10 mouse cellular contexts compared by ENCODE assay signal in genomic region chr14:15266287-15266686, GRCm38 (mm10).
DNase-seq lines count a peak whose midpoint lies in the region; ATAC-seq and TF ChIP-seq lines count a peak whose summit lies in the region.
"Had no signal": no experiment of that assay in that cellular context is flagged by ENCODE, and none has a peak within 500 bp of the region (broad histone marks: within the 10 kb centered on the region; RNA-seq: fewer than 3 reads in every experiment).

No protein-coding gene starts in this region.

- H3K4me3 ChIP-seq in cerebellum, adult 2 months (replicated peaks; ENCODE audit: insufficient read depth, low read depth, low read length) = no peak overlapping the region
- H3K4me3 ChIP-seq in liver, adult 2 months (ENCODE audit: insufficient read depth, low read depth, low read length) = no peak overlapping the region
- no peak overlapping the region for H3K4me3 ChIP-seq in liver, embryonic 11.5 days (ENCODE audit: low read depth, low read length)
- H3K4me3 ChIP-seq: midbrain, embryonic 13.5 days had no signal

- no peaks in the 10 kb centered on the region for H3K36me3 ChIP-seq in liver, adult 2 months (ENCODE audit: control insufficient read depth, insufficient read depth, low read length)
- no peaks in the 10 kb centered on the region for H3K36me3 ChIP-seq in liver, embryonic 11.5 days (ENCODE audit: control insufficient read depth, insufficient read depth, low read length)
- H3K36me3 ChIP-seq: midbrain, embryonic 13.5 days had no signal

- WGBS in cerebellum, adult 2 months = 83% methylated on average over 1 of the region's 1 CpGs
- WGBS in liver, adult 2 months = 83% methylated on average over 1 of the region's 1 CpGs
- 70% methylated on average over 1 of the region's 1 CpGs for whole genome bisulfite sequencing in liver, embryonic 11.5 days

- no peak for DNase-seq in cerebellum, adult 2 months
- DNase-seq in cerebellum, adult 11-12 months = no peak
- no peak for DNase-seq in liver, adult 2 months (ENCODE audit: extremely low read depth, low read depth, low spot score)
- DNase-seq in liver, embryonic 11.5 days (ENCODE audit: low spot score) = no peak
- peak; percentile 56 for DNase-seq in induced T-regulatory cell, adult 2 months (ENCODE audit: low read depth)
- DNase-seq in thymus, postnatal 14 days = peak; percentile 50
- no peak for DNase-seq in frontal cortex, postnatal 14 days (ENCODE audit: low spot score in 2 of 2)
- no peak for DNase-seq in right cerebral cortex, postnatal 14 days
- DNase-seq: cerebellum, adult 9-11 months had no signal

- no peaks in the 10 kb centered on the region for H3K9me3 ChIP-seq in liver, embryonic 11.5 days (ENCODE audit: control insufficient read depth, low read length)
- H3K9me3 ChIP-seq: midbrain, embryonic 13.5 days had no signal

- no peak for TF ChIP-seq POLR2A in cerebellum, adult 2 months (IDR thresholded peaks at IDR 0.05; ENCODE audit: borderline replicate concordance, insufficient read depth, low read length)
- no peak for TF ChIP-seq POLR2A in liver, adult 2 months (IDR thresholded peaks at IDR 0.05; ENCODE audit: extremely low read depth, insufficient read depth, low read length)

- H3K27me3 ChIP-seq in cerebellum, adult 2 months (ENCODE audit: control insufficient read depth, insufficient read depth, low read length) = no peaks in the 10 kb centered on the region
- H3K27me3 ChIP-seq in liver, adult 2 months (ENCODE audit: control insufficient read depth, insufficient read depth, low read length) = no peaks in the 10 kb centered on the region
- no peaks in the 10 kb centered on the region for H3K27me3 ChIP-seq in liver, embryonic 11.5 days (replicated peaks; ENCODE audit: control insufficient read depth, insufficient read depth, low read length)
- H3K27me3 ChIP-seq: midbrain, embryonic 13.5 days had no signal

- peak; percentile 18; the same call in 1 of the 2 replicates for TF ChIP-seq CTCF in cerebellum, adult 2 months (IDR thresholded peaks at IDR 0.05; ENCODE audit: borderline replicate concordance, insufficient read depth, low read depth, low read length)
- TF ChIP-seq CTCF in liver, adult 2 months (IDR thresholded peaks at IDR 0.05; ENCODE audit: low read depth, low read length) = peak; percentile 19; the same call in 1 of the 2 replicates

- no peak overlapping the region for H3K9ac ChIP-seq in liver, adult 2 months (ENCODE audit: low read depth, low read length)
- no peak overlapping the region for H3K9ac ChIP-seq in liver, embryonic 11.5 days (ENCODE audit: low read depth, low read length)
- H3K9ac ChIP-seq: midbrain, embryonic 13.5 days had no signal

- no peak overlapping the region for H3K27ac ChIP-seq in cerebellum, adult 2 months (ENCODE audit: insufficient read depth, low read length)
- no peak overlapping the region for H3K27ac ChIP-seq in liver, adult 2 months (replicated peaks; ENCODE audit: insufficient read depth, low read depth, low read length)
- no peak overlapping the region for H3K27ac ChIP-seq in liver, embryonic 11.5 days (ENCODE audit: low read depth, low read length)
- H3K27ac ChIP-seq: midbrain, embryonic 13.5 days had no signal

- no peak overlapping the region for H3K4me2 ChIP-seq in liver, embryonic 11.5 days
- H3K4me2 ChIP-seq: midbrain, embryonic 13.5 days had no signal

- no peak for ATAC-seq in liver, embryonic 11.5 days (replicated peaks; ENCODE audit: low FRiP score)
- ATAC-seq: midbrain, embryonic 13.5 days had no signal

- no peaks in the 10 kb centered on the region for H3K79me2 ChIP-seq in liver, adult 2 months (ENCODE audit: control insufficient read depth, insufficient read depth, low read length)

- 0 out of 2 replicates have a peak, but pooled peaks cover 3% of the 10 kb centered on the region for H3K4me1 ChIP-seq in cerebellum, adult 2 months (ENCODE audit: control insufficient read depth, insufficient read depth, low read length)
- H3K4me1 ChIP-seq in liver, adult 2 months (ENCODE audit: control insufficient read depth, insufficient read depth, low read length) = no peaks in the 10 kb centered on the region
- H3K4me1 ChIP-seq in liver, embryonic 11.5 days (replicated peaks; ENCODE audit: control insufficient read depth, insufficient read depth, low read length) = no peaks in the 10 kb centered on the region
- H3K4me1 ChIP-seq: midbrain, embryonic 13.5 days had no signal

Comparison
In these comparisons a context has a peak if more than half of its experiments do, and no peak if none do; other contexts are left out.
1. DNase-seq: peak in induced T-regulatory cell, adult 2 months (single experiment) and thymus, postnatal 14 days (single experiment); none in cerebellum, adult 2 months (0 of 2), cerebellum, adult 11-12 months (single experiment), liver, adult 2 months (single experiment), liver, embryonic 11.5 days (single experiment), frontal cortex, postnatal 14 days (0 of 2) and right cerebral cortex, postnatal 14 days (single experiment).